Mouse (Mus musculus) right cerebral cortex, postnatal 4 days (tissue): Measurements from ENCODE around the gene Pthlh.
A peak's percentile ranks its signal among the peaks of the same experiment; 100 is the strongest.
"Not testable (repeated sequence)": the region's sequence is repeated elsewhere in the genome, so short reads cannot be mapped to it uniquely, and the experiment has no call there.

Source experiments
- DNase-seq: peaks from one replicate; pipeline ENCODE4 v3.0.0-alpha.2; 2022

Gene Pthlh

GRCm38 (mm10) chr6:147263587-147264565 lies at the start of gene Pthlh:
TSS of gene Pthlh (minus strand) at chr6:147264183.
- DNase-seq, result peak; percentile 46

GRCm38 (mm10) chr6:147313331-147313730 lies 49.3 kb upstream of the Pthlh start:
- no peak for DNase-seq

DNA sequence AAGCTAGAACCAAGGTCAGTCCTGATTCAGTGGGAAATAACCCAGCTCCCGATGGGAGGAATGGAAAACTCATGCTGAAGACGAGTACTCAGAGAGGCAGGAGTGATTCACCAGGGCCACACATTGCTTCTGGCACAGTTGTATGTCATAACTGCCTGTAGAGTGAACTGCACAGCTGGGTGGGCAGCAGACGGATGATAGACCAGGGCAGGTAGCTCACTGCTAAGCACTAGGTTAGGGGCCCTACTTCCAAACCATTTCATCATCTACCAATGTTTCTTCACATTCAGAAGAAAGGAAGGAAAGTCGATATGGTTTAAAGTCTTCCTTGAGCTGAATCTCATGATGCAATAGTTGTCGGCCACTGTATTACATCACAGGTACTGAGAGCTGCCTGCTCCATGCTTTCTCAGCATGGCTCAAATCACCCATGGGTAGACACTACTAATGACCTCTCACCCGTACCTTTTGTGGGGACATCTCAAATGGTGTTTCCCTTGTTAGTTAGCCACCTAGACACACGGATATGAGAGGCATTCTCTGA lies 46.5 kb upstream of the Pthlh start:
- no peak for DNase-seq

GRCm38 (mm10) chr6:147310035-147310434 lies 46.1 kb upstream of the Pthlh start:
- DNase-seq, result no peak

DNA sequence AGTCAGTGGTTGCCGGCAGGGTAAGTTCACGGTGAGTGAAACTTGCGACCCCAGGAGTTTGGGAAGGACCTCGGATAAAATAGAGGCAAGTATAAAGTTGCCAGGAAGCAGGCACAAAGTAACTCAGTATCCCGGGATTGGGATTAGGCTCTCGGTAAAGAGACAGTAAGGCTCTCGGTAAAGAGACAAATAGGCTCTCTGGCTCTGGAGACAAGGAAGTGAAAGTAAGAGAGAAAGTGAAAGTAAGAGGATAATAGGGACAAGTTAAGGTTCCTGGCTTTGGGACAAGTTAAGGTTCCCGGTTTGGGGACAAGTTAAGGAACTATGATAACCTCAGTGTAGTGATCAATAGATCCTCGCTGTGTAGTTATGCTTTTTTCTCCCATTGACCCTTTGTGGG lies 40.3 kb upstream of the Pthlh start:
- not testable (repeated sequence) for DNase-seq

GRCm38 (mm10) chr6:147299607-147300006 lies 35.6 kb upstream of the Pthlh start:
- no peak for DNase-seq

DNA sequence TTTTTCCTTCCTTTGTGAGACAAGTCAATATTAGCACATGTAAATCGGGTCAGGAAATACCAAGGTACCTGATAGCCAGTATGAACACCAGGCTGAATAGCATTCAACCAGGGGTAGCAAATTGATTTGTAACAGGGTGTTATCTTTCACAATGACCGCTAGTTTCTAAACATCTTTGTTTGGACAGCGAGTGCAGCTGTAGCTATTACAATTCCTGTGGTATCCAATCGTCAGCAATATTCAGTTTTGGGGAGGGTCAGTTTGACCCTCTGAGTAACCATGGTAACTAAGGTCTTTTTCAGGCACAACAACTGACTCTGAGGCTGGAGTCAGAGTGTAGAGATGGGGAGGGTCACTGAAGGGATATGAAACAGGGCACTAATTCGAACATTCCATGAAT lies 15.3 kb upstream of the Pthlh start:
- no peak for DNase-seq

- DNase-seq, result peak; percentile 5
These were observed 4.3 kb upstream of the Pthlh start for GRCm38 (mm10) chr6:147268143-147268790.

DNA sequence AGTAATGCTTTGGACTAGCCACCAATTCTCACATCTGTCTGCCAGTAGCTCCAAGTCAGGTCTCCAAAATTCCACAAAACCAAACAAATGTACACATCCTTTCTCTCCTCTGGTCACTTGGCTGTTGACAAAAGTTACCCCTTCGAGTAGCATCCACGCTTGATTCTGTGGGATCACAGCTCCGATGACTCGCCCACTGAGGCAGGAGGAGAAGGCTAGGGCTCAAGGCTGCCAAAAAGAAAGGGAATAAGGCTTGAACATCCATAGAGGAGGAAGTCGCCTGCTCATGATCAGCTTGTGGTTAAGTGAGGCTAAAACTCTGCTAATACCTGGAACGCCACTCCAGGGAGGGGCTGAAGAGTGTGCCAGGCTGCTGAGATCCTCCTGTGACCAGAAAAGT lies 2.5 kb upstream of the Pthlh start:
- no peak for DNase-seq

GRCm38 (mm10) chr6:147263178-147263577 lies 805 bp downstream of the Pthlh start:
- DNase-seq, result peak; percentile 28

DNA sequence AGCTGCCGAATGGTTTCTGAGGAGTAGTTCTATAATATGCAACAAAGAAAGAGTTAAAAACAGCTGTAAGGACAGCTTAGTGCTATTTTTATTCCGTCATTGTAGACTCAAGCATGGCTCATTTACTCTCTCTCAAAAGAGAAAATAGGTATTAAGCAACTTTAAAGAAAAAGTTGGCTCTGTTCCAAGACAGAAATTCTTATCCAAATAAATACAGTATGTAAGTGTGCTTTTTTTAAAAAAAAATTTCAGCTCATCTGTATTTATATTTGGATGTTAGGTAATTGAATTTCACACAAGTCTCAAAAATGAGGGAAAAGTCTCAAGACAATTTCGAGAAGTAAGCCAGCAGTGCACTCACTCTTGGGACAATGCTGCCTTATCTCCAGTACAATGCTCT lies 2.4 kb downstream of the Pthlh start:
- no peak for DNase-seq

GRCm38 (mm10) chr6:147260766-147261165 lies 3.2 kb downstream of the Pthlh start:
- no peak for DNase-seq

DNA sequence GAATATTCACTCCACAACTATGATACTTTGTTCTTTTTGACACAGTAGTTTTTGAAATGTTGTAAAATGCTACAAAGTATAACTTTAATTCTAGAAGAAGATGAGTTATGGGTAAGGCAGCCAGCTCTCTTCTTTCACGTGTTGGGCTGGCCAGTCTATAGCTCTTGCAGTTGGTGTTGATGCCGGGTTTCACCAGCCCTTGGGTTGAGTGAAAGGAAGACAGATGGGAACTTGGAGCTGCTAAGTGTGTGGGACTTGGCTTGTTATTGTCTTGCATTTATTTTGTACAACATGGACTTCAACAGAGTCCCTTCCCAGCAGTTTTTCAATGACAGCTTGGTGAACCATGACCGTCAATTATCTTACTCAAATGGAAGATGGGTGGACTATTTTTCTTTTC lies 16.2 kb downstream of the Pthlh start:
- no peak for DNase-seq

DNA sequence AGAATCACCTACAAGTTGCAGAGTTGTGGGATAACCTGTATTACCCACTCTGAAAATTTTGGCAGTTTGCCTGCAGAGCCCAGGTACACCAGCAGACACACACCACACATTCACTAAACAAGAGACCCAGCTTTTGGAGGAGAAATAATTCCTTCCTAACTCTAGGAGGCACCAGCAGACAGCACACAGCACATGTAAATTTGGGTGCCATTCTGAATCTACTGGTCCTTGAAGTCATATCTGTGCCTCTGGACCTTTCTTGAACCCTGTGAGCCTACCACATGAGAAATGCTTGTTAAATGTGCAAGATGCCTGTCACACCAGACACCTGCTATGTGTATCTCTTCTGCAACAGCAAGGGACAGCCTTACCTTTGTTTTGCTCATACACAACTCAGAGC lies 19.7 kb downstream of the Pthlh start:
- DNase-seq, result no peak

DNA sequence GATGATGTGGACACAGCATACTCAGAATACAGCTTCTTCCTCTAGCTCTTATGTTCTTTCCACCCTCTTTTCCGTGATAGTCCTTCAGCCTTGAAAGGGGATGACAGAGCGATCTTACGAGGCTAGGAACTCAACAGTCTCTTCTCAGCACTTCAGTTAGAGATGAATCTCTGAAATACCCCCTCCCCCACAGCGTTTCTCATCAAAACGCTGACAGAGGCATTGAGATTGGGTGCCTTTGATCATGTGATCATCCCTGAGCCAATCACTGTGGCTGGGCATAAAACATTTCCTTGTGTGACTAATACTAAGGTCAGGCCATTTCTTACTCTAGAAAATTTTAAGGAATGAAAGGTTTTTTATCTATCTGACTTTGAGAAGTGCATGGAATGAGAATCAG lies 20.3 kb downstream of the Pthlh start:
- DNase-seq, result no peak

DNA sequence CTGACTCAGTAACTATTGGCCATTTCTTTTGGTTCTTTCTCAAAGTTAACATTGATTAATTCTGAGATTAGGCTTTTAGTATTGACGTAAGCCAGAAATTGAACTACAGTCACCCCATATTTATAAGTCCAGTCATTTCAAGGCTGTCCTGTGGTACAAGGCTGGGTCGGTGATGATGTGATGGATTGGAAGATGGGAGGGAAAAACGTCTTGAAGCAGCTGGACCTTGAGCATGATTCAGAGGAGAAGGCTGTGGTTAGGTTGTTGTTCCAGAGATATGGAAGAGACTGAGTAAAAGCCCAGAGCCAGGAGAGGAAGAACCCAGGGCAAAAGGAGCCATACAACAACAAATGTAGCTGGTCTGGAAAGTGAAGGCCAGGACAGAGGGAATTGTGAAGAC lies 22.4 kb downstream of the Pthlh start:
- no peak for DNase-seq

DNA sequence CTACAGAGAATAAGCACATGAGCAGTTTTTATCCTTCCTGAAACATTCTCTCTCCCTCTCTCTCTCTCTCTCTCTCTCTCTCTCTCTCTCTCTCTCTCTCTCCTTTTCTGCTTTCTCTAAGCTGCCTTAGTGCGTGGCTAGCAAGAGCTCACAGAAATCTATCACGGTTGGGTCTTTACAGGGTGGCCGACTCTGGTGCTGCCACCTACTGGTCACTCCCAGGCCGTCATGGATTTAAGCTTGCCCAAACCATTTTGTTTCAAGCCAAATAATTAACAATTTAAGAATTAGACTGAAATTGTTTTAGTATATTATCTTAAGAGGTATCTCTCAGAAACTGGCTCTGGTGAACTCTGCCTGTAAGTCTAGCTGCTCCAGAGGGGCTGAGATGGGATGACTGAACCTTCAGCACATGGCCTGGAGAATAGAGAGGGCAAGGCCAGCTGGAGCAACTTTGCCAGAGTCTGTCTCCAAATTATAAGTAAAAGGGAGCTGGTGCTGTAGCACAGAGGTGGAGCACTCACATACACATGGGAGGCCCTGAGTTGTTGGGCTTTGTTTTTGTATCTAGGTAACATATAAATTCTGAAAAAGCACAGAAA lies 23.7 kb downstream of the Pthlh start:
- DNase-seq, result peak; percentile 65

DNA sequence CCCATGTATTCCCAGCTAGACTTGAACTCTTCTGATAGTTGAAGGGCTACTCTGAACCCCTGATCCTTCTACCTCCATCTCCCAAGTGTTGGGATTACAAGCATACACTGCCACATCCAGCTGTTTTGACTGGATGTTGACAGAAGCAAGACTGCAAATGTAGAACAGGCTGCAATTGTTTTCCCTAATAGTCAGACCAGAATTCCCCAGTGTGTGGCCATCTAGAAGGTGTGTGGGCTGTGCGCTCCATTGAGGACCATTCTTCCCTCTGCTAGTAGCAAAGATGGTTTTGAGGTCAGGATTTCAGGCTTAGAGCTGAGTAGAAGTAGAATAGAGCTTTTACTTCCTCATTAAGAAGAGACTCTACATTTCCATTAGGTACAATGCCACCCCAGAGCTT lies 37.3 kb downstream of the Pthlh start:
- no peak for DNase-seq

DNA sequence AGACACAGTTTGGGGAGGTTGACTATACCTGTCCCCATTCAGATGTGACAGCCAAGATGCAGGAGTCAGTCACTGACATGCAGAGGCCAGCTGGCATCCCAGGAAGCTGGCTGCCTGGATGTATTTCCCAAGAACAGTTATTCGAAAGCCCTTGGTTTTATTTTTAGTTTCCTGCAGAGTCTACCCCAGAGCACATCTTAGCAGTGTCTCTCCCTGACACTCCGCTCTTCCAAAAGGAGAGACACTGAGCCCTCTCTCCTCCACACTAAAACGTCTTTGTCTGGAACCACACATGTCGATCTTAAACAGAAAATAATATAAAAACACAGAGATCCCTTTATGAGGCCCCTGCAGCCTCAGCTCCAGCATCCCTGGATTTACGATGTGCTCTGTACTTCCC lies 44.9 kb downstream of the Pthlh start:
- no peak for DNase-seq

GRCm38 (mm10) chr6:147216156-147216555 lies 47.8 kb downstream of the Pthlh start:
- DNase-seq, result no peak

DNA sequence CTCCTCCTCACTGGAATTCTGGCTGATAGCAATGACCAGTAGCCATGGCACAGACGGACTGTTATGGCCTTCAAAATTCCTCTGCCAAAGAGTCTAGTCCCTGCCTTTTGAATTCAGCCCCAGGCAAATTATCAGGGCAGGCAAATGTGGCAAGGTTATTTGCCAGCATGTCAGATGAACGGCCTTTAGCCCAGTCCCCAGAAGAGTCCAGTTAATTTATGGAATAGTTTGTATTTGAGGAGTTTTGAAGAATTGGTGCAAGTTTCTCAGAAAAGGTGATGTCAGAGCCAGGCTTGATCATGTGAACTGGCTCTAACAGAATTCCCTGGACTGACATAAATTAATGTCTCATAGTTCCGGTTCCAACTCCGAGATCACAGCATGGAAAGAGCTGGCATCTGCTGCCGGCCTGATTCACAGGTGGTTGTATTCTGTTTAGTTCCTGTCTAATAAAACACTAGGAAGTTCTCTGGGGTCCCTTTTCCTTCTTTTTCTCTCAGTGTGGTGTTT lies 56.1 kb downstream of the Pthlh start:
- DNase-seq, result no peak
